Mouse (Mus musculus): ENCODE data around the gene Cog2. TPM values are rescaled to one million over a fixed set of nuclear protein-coding genes. Genes with fewer than 3 reads are reported as not detected.

The Cog2 gene
- 10 to 100 TPM; 32.8 to 39.1 TPM for total RNA-seq (2021)

DNA sequence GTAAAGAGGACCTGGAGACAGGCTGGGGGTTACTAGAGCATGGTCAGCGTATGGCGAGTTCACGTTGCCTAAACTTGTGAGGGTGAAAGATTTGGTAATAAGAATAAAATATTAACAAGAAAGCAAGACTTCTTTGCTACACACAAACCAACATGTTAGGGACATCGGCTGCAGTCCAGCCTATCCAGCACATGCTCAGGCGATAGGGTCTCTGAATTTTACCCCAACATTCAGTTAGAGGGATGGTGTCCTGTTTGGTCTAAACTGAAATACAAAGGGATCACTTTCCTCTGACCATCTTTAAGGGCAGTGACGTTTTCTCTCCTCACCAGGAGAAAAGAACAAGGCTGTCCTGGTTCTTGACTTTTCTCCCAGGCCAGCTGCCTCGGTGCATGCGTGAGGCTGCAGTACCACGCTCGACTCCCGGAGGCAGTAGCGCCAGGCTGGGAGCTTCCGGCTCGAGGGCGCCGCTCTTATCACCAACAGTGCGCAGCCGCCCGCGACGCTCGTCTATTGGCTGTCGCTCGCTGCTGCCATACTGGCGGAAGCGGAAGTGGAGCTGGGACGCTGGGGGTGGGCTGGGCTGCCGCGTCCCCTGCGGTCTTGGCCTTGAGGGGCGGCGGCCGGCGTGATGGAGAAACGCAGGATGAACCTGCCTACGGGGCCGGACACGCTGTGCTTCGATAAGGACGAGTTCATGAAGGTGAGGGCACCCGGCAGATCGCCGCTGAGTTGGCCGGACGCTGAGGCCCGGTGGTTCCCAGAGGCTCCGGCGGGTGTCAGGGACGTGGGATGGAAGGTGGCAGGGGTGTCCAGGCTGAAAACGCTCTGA, at the start of gene Cog2:
Gene Cog2 (plus strand): TSS at position 519 of the 832 bp plus-strand sequence.
- intact Hi-C loops (cut with DNase I): no loop called here

DNA sequence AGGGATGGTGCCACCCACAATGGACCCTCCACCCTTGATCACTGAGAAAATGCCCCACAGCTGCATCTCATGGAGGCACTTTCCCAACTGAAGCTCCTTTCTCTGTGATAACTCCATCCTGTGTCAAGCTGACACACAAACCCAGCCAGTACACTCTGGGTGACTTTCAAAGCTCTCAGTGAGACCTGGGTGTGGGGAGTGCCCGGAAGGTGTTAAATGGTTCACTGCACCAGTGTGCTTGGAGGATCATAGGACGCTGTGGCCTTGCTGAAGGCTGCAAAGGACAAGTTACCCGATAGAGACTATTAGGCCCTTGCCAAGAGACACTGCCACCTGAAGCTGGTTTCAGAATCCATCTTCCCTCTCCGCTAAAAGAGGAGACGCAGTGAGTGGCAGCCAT, 44.9 kb upstream of the Cog2 start:
- no peak for DNase-seq (ENCODE audit: extremely low spot score in 1 of 2, low spot score in 2 of 2)
- intact Hi-C loops (cut with DNase I): no loop called here

More for the DNA sequence above, at the start of gene Cog2:
- DNase-seq (ENCODE audit: extremely low spot score in 1 of 2, low spot score in 2 of 2): peak; percentile 88 to 95

DNA sequence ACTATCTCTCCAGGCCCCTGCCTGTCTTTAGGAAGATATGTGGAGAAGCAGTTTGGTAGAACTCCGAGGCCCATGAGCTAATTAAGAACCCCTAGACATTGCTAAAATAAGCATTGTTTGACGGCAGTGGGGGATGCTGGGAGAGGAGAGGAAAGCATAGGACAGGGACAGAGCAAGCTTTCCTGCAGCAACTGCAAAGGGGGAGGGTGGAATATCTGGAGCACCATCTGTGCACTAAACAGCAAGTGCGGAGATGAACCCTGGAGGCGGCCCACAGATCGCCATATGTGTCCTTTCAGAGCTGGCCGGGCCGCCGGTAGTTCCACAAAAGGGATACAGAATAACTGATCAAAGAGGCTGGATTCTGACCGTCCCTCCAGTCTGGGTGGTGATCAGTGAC, 43.9 kb upstream of the Cog2 start:
- peak; percentile 49 to 63 for DNase-seq (ENCODE audit: extremely low spot score in 1 of 2, low spot score in 2 of 2)
- intact Hi-C loops (cut with DNase I): no loop called here

DNA sequence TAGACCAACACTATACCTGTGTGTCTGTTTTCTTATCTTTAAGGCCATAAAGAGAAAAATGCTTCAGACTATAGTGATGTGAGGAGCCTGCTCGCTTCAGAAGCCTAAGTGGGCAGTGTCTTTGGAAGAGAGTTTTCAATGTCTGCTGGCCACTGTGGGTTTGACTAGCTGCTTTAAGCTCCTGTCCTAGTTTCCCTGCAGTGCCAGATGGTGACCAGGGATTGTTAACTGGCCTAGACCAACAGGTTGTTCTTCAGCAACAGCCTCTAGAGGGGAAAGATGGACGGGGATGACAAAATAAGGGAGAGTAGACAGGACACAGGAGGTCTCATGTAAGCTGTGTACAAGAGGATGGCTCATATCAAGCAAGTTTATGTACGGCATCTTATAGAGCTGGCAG, 41.3 kb upstream of the Cog2 start:
- intact Hi-C loops (cut with DNase I): no loop called here
- DNase-seq (ENCODE audit: extremely low spot score in 1 of 2, low spot score in 2 of 2): no peak

DNA sequence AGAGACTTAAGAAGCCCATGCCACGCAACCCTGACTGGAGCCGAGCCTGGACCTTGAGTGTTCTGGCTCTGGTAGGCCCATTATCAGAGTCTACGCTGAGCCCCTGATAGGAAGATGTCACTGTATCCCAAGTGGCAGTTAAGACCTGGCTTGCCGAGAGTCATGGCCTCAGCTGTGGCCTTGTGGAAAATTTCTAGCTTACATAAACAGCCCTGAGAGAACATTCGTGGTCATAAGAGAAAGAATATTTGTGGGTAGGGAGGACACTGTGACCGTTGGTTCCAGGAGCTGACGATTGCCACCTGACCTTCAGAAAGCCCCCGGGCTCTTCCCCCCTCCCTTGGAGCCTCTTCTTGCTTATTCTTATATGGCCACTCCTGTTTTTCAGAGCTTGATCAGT, 40.2 kb upstream of the Cog2 start:
- intact Hi-C loops (cut with DNase I): no loop called here

DNA sequence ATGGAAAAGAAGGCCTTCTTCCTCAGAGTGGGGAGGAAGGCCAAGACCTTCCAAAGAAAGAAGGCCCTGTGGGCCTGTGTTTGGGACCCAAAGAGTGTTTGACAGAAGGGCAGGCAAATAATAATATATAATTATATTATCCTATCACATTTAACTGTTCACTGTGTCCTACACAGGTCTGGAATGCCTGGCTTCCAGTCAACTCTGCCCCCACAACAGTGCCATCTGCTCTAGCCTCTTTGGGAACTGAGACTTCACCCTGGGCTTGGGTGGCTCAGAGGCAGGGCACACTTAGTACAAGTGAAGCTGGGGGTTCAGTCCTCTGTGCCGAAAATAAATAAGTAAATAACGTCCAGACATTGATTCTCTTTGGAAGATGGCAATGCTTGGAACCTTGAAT, 37.8 kb upstream of the Cog2 start:
- intact Hi-C loops (cut with DNase I): no loop called here
- DNase-seq (ENCODE audit: extremely low spot score in 1 of 2, low spot score in 2 of 2): no peak

More for the DNA sequence above, 40.2 kb upstream of the Cog2 start:
- no peak for DNase-seq (ENCODE audit: extremely low spot score in 1 of 2, low spot score in 2 of 2)

DNA sequence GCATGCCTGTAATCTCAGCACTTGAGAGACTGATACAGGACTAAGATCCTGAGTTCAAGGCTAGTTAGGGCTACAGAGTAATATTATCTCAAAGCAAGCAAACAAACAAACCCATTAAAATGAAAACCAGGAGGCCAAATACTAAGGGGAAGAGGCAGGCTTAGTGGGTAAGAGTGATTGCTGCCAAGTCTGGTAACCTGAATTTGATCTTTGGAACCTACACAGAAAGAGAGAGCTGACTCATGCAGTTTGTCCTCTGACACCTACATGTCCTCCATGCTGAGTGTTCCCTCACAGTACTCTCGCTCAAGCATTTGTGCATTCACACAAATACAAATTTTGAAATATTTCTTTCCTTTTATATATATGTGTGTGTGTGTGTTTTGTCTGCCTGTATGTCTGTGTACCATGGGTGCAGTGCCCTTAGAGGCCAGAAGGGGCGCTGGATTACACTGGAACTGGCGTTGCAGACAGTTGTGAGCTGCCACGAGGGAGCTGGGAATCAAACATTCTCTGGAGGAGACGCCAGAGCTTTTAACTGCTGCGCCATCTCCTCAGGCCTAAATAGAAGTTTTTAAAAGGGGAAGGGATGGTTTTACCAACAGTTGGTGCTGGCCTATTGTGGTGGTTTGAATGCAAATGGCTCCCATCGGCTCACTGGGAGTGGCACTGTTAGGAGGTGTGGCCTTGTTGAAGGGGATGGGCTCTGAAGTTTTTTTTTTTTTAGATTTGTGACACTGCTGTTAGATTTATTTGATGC, 37.0 kb upstream of the Cog2 start:
- intact Hi-C loops (cut with DNase I): no loop called here
- DNase-seq (ENCODE audit: extremely low spot score in 1 of 2, low spot score in 2 of 2): no peak

DNA sequence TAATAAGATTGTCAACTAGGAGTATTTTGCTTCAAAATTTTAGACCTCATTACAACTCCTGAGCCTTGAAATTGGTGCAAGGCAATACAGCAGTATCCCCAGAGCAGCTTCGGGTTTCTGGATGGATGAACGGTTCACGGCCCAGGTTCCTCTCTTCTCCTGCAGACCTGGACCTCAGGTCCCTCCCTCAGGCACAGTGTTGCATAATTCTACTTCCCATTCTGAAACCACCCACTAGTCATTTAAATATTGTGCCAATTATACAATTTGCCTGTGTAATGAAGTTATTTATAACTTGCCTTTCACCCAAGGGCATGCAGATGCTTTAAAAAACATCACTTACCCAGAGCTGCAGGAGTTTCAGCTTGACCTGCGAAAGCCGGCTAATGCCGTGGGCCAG, 31.3 kb upstream of the Cog2 start:
- DNase-seq (ENCODE audit: extremely low spot score in 1 of 2, low spot score in 2 of 2): no peak
- intact Hi-C loops (cut with DNase I): no loop called here

DNA sequence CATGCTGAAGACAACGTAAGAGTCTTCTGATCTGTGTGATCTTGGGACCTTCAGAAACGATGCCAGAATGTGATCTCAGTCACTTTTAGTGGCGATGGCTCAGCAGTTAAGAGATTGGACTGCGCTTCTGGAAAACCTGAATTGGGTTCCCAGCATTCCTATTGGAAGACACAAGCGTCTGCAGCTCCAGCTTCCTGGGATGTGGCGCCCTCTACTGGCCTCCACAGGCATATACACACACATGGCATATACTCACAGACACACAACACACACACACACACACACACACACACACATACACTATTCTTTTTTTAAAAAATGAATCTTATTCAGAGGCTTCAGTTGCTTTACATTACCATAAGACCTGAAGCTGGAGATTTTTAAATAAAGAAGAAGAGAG, 30.8 kb upstream of the Cog2 start:
- intact Hi-C loops (cut with DNase I): no loop called here
- DNase-seq (ENCODE audit: extremely low spot score in 1 of 2, low spot score in 2 of 2): no peak

DNA sequence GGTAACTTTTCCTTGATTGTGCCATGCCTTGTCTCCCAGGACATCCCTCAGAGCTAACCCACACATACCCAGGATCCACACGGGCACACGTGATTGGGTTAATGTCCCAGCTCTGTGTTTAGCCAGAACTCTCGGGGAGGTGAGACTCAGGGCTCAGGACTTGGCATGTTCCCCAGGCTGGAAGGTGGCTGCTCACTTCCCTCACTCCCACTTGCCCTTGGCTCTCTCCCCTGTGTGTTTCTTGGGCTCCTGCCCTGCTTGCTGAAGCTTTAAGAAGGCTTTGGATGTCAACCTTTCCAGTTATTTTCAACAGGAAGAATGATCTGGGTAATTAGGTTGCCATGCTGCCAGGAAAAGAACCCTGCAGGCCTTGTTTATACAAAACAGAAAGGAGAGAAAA, 26.2 kb upstream of the Cog2 start:
- peak in 1 of 2 experiments; percentile 42 for DNase-seq (ENCODE audit: extremely low spot score in 1 of 2, low spot score in 2 of 2)
- intact Hi-C loops (cut with DNase I): no loop called here

DNA sequence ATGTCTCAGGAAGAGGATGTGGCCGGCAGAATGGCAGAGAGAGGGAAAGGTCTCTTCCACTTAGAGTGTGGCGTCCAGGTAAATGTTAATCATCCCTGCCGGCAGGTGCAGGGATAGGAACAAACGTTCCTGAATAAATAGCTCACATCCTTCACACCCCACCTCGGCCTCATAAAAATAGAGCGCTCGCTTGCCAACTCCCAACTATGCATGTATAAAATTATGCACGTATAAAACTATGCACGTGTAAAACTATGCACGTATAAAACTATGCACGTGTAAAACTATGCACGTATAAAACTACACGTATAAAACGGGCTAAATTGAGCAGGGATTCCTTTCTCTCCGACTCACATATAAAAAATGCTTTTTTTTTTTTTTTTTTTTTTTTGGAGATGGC, 25.6 kb upstream of the Cog2 start:
- DNase-seq (ENCODE audit: extremely low spot score in 1 of 2, low spot score in 2 of 2): no peak
- intact Hi-C loops (cut with DNase I): no loop called here

DNA sequence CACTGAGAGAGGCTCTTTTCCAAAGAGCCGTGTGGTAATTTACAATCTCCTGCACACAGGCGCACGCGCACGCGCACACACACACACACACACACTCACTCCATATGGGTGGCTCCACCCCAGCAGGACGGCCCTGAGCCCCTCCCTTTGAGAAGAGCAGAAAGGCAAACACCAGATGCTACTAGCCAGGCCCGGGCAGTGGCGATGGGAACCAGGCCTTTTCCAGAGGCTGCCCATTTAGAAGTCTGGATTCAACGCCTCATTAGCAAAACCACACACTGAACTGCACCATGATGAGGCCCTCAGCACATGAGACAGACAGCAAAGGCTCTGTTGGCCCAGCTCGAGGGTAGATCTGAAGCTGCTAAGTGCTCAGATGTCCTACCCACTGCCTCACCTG, 24.9 kb upstream of the Cog2 start:
- DNase-seq (ENCODE audit: extremely low spot score in 1 of 2, low spot score in 2 of 2): no peak
- intact Hi-C loops (cut with DNase I): no loop called here

DNA sequence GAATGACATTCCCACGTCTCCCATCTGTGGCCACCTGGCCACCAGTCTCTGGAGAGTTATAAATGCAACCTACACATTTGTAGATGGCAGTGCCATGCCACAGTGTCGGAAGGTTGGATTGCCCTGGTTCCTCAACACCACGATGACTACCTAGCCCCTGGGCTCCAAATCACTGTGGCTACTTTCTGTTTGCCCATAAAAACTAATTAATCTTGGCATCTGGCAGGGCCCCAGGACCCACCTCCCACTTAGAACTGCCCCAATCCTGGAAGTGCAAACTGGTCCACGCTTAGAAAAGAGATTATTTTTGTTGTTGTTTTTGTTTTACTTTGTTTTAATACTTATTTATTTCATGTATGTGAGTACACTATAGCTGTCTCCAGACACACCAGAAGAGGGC, 24.3 kb upstream of the Cog2 start:
- no peak for DNase-seq (ENCODE audit: extremely low spot score in 1 of 2, low spot score in 2 of 2)

DNA sequence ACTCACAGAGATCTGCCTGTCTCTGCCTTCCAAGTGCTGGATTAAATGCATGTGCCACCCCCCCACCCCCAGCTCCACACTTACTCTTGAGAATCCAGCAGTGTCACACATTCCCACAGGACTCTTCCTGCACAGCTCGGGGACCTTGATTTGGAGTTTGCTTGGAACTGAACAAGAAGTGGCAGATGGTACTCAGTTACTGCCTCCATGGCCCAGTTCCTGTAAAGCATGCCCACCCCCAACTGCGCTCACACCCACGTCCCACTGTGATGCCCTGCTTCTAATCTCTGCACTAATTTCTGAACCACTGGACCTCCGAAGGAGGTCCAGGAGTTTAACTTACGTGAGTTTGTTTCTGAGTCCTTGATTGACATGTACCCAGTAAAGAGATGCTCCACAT, 23.7 kb upstream of the Cog2 start:
- intact Hi-C loops (cut with DNase I): no loop called here
- DNase-seq (ENCODE audit: extremely low spot score in 1 of 2, low spot score in 2 of 2): no peak

More for the DNA sequence above, 24.3 kb upstream of the Cog2 start:
- intact Hi-C loops (cut with DNase I): no loop called here

DNA sequence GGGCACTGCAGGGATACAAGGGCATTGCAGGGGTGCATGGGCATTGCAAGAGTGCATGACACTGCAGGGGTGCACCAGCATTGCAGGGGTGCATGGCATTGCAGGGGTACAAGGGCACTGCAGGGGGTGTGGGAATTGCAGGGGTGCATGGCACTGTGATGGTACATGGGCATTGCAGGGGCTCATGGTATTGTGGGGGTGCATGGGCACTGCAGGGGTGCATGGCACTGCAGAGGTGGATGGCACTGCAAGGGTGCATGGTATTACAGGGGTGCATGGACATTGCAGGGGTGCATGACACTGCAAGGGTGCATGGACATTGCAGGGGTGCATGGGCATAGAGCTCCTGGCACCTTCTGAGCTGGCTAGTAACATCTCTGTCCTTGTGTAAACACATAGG, 22.2 kb upstream of the Cog2 start:
- intact Hi-C loops (cut with DNase I): no loop called here
- no peak for DNase-seq (ENCODE audit: extremely low spot score in 1 of 2, low spot score in 2 of 2)

DNA sequence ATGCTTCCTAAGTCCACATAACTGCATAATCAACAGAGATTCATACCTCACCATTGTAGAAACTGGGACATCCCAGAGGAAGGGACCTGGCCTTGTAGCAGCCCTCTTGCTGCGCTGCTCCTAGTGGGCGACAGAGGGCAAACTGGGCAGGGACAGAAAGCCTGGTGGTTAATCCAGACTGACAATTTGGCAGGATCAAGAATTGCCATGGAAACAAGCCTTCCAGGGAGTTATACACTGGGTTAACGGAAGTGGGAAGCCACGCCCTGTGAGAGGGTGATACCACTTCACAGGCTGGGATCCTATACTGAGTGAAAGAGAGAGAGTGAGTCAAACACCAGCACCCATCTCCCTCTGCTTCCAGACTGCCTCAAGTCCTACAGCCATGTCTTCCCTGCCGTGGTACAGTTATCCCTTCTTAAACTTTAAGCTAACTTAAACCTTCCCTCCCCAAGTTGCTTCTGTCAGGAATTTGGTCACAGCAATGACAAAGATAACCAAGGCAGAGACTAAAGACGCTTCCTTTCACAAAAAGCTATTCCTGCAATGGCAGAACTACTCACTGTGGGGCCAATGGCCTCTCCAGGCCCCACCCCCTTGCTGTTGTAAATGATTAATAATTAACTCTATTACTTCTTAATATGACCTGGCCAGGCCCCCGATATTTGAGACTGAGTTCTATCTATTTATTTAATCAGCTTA, 21.2 kb upstream of the Cog2 start:
- DNase-seq (ENCODE audit: extremely low spot score in 1 of 2, low spot score in 2 of 2): no peak
- intact Hi-C loops (cut with DNase I): no loop called here

DNA sequence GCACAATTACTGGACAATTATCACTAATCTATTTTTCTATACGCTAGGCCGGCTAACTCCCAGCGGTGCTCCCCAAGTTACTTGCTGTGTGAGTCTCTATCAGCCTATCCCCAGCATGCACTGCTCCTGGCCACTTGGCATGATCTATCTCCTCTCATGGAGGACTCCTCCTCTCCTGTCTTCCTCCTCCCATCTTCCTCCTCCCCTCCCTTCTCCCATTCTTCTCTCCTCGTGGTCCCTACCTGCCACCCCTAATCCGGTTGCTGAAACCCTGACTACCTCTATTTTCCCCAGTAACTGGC, 20.7 kb upstream of the Cog2 start:
- DNase-seq (ENCODE audit: extremely low spot score in 1 of 2, low spot score in 2 of 2): no peak
- intact Hi-C loops (cut with DNase I): no loop called here

DNA sequence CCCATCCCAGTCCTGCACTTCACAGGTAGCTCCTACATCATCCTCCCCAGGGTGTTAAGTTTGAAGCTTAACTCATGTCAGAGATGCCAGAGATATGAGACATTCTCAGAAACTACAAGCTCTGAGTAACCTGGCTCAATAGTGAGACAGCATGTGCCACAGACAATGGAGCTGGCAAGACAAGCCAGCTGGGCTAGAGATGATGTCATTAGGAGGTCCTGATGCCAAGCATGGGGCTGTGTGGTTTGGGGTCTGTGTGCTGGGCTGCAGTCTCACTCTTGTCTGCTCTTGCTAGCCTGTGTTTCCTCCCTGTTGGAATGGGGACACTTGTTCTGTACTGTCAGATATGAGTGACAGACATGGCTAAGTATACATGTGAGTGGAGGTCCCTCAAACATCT, 14.9 kb upstream of the Cog2 start:
- DNase-seq (ENCODE audit: extremely low spot score in 1 of 2, low spot score in 2 of 2): no peak
- intact Hi-C loops (cut with DNase I): loop anchor here (5.0 kb wide), 1 partner anchor 73 kb away; no protein-coding TSS in a partner anchor

DNA sequence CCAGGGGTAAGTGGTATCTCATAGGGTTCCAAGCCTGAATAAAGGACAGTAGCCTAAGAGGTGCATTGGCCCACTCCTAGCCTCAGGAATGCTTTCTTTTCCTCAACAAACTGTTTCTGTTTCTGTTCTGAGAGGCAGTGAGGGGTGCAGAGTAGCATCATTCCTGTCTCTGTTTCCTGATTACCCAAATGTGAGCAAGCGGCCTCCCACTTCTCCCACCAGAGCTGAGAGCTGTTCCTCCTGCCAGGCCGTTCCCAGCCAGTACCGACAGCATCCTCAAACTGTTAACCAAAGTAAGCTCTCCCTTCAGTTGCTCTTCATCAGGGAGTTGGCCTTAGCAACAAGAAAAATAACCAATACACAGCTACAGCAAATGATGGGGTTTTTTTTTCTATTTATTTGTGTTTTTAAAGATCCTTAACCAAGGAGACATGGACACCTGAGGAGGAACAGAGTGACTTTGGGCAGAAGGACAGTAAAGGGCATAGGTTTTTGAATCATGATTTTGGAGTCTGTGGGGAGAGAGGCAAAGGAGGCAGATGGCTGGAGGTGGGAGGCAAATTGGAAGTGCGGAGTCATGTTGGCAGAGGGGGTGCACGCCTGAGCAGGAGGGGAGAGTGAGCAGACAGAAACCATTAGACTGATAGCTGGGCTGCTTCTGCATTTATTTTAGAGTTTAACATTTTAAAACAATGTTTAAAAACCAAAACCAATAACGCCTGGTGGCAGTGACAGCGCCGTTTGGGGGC, 12.8 kb upstream of the Cog2 start:
- intact Hi-C loops (cut with DNase I): loop anchor here (5.0 kb wide), 1 partner anchor 75 kb away; no protein-coding TSS in a partner anchor

More for the DNA sequence above, 12.8 kb upstream of the Cog2 start:
- peak in 1 of 2 experiments; percentile 56 for DNase-seq (ENCODE audit: extremely low spot score in 1 of 2, low spot score in 2 of 2)

All from left cerebral cortex, postnatal 10 days (tissue).